Mouse (Mus musculus) granulocyte monocyte progenitor cell, adult 5-6 weeks (primary cell): ENCODE measurements at regions not wholly inside any gene's neighbourhood (a gene's known extent, or its start where the extent isn't known, plus 50 kb on each side); places are given as distances from the start of the nearest gene placed in this dataset.

Source experiments
- ATAC-seq: replicated peaks from 2 replicates; pipeline ENCODE4 v1.8.0; 2016; ENCODE audit warnings: mild to moderate bottlenecking, moderate TSS enrichment, inconsistent platforms; ENCODE audit not compliant: poor library complexity, severe bottlenecking

- no peak for ATAC-seq
Measured at GRCm38 (mm10) chr17:60018752-60019323, 1005.7 kb upstream of the Nudt12 start.

GRCm38 (mm10) chr17:59997952-59998351 lies 984.8 kb upstream of the Nudt12 start:
- no peak for ATAC-seq

GRCm38 (mm10) chr17:59979325-59979880 lies 966.2 kb upstream of the Nudt12 start:
- ATAC-seq = no peak

GRCm38 (mm10) chr17:59977136-59977770 lies 964.1 kb upstream of the Nudt12 start:
- no peak for ATAC-seq

GRCm38 (mm10) chr17:59967383-59967782 lies 954.2 kb upstream of the Nudt12 start:
- ATAC-seq = peak; percentile 68

- no peak for ATAC-seq
Measured at GRCm38 (mm10) chr17:59955300-59956057, 942.3 kb upstream of the Nudt12 start.

GRCm38 (mm10) chr17:59946433-59946832 lies 933.3 kb upstream of the Nudt12 start:
- no peak for ATAC-seq

- ATAC-seq = no peak
Measured at GRCm38 (mm10) chr17:59904395-59904794, 891.2 kb upstream of the Nudt12 start.

GRCm38 (mm10) chr17:59877791-59878190 lies 864.6 kb upstream of the Nudt12 start:
- no peak for ATAC-seq

GRCm38 (mm10) chr17:59848853-59849252 lies 835.7 kb upstream of the Nudt12 start:
- no peak for ATAC-seq

- no peak for ATAC-seq
Measured at GRCm38 (mm10) chr17:59845261-59845819, 832.2 kb upstream of the Nudt12 start.

- no peak for ATAC-seq
Measured at GRCm38 (mm10) chr17:59805870-59806269, 792.7 kb upstream of the Nudt12 start.

GRCm38 (mm10) chr17:59793434-59793833 lies 780.3 kb upstream of the Nudt12 start:
- no peak for ATAC-seq

GRCm38 (mm10) chr17:59792780-59793179 lies 779.6 kb upstream of the Nudt12 start:
- ATAC-seq = peak; percentile 52

GRCm38 (mm10) chr17:59774075-59774474 lies 760.9 kb upstream of the Nudt12 start:
- no peak for ATAC-seq

- peak; percentile 92 for ATAC-seq
Measured at GRCm38 (mm10) chr17:59766580-59766979, 753.4 kb upstream of the Nudt12 start.

- no peak for ATAC-seq
Measured at GRCm38 (mm10) chr17:59764486-59764885, 751.3 kb upstream of the Nudt12 start.

GRCm38 (mm10) chr17:59762068-59762467 lies 748.9 kb upstream of the Nudt12 start:
- ATAC-seq = no peak

GRCm38 (mm10) chr17:59760889-59761288 lies 747.7 kb upstream of the Nudt12 start:
- peak; percentile 97 for ATAC-seq

GRCm38 (mm10) chr17:59746106-59746505 lies 732.9 kb upstream of the Nudt12 start:
- no peak for ATAC-seq
